Mouse (Mus musculus) liver, adult (tissue): Measurements from ENCODE around the gene Naip1.
"Not testable (repeated sequence)": the region's sequence is repeated elsewhere in the genome, so short reads cannot be mapped to it uniquely, and the experiment has no call there.

Source experiments
- GATA4 ChIP-seq: IDR thresholded peaks from 2 replicates; pipeline ENCODE4 v1.6.1; 2014; ENCODE audit warnings: mild to moderate bottlenecking, low read length; ENCODE audit not compliant: insufficient replicate concordance

Gene Naip1

GRCm38 (mm10) chr13:100452415-100453127, at the start of gene Naip1:
Gene Naip1 (minus strand): TSS chr13:100452869.
- TF ChIP-seq GATA4, result not testable (repeated sequence)

GRCm38 (mm10) chr13:100495337-100495736, 42.7 kb upstream of the Naip1 start:
- no peak for TF ChIP-seq GATA4

- TF ChIP-seq GATA4, result no peak
These were observed 40.6 kb upstream of the Naip1 start for GRCm38 (mm10) chr13:100493313-100493712.

- no peak; the same call in 1 of the 2 replicates for TF ChIP-seq GATA4
These were observed 39.6 kb upstream of the Naip1 start, which contains the start of gene Gtf2h2 for GRCm38 (mm10) chr13:100492061-100492787. Gene Gtf2h2 (minus strand): TSS chr13:100492579.

- TF ChIP-seq GATA4, result no peak
These were observed 39.0 kb upstream of the Naip1 start for GRCm38 (mm10) chr13:100491623-100492022.

GRCm38 (mm10) chr13:100490424-100490823, 37.8 kb upstream of the Naip1 start:
- TF ChIP-seq GATA4, result no peak

GRCm38 (mm10) chr13:100483610-100484009, 30.9 kb upstream of the Naip1 start:
- TF ChIP-seq GATA4, result no peak

GRCm38 (mm10) chr13:100463527-100464222, 11.0 kb upstream of the Naip1 start:
- no peak for TF ChIP-seq GATA4

GRCm38 (mm10) chr13:100461336-100461735, 8.7 kb upstream of the Naip1 start:
- TF ChIP-seq GATA4, result no peak

- no peak for TF ChIP-seq GATA4
These were observed 3.2 kb downstream of the Naip1 start for GRCm38 (mm10) chr13:100449495-100449894.

- no peak for TF ChIP-seq GATA4
These were observed 12.6 kb downstream of the Naip1 start for GRCm38 (mm10) chr13:100440116-100440515.

- TF ChIP-seq GATA4, result no peak
These were observed 14.0 kb downstream of the Naip1 start for GRCm38 (mm10) chr13:100438701-100439100.

- no peak for TF ChIP-seq GATA4
These were observed 15.3 kb downstream of the Naip1 start for GRCm38 (mm10) chr13:100437322-100437825.

- no peak for TF ChIP-seq GATA4
These were observed 38.2 kb downstream of the Naip1 start for GRCm38 (mm10) chr13:100414428-100414827.

- TF ChIP-seq GATA4, result no peak
These were observed 42.8 kb downstream of the Naip1 start for GRCm38 (mm10) chr13:100409825-100410224.
